Mouse (Mus musculus): Measurements from ENCODE around the gene Mepce.

Mepce gene

DNA sequence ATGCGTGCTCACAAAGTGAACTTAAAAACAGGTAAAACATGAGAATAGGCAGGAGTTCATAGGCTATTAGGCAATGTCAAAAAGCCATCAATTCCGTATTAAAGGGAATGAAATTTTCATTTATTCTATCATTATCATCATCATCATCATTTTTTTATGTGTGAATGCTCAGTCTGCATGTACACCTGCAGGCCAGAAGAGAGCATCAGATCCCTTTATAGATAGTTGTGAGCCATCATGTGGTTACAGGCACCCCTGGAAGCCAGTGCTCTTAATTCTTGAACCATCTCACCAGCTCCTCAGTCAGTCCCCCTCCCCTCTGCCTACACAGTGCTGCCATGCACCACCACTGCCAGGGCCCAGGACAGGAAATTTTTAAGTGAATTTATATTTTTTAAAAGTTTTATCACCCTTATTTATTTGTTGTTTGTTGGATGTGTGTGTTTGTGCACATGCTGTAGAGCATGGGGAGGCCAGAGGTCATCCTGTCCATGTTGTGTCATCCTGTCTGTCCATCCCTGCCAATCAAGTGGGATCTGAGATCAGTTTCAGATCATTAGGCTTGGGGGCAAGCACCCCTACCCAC is 1.6 kb upstream of the Mepce start:
- DNase-seq (ENCODE audit: extremely low read depth, low read depth, low spot score), result no peak

DNA sequence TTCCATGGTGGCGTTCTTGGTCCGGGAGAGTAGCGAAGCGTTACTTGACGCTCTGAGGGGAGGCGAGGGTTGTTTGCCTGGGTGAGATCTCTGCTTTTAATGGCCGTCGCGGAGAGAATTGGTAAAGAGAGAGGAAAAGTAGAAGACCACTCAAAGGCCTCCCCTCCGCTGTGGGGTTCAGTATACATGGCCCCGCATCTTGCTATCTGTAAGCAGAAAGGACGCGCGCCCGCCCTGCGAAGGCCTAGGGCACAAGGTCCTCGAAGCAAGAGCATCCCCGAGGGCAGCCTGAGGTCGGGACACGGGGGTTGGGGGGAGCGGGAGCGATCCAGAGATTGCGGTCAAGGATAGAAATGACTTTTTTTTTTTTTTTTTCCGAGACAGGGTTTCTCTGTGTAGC is 716 bp upstream of the Mepce start:
- DNase-seq (ENCODE audit: extremely low read depth, low read depth, low spot score), result no peak

DNA sequence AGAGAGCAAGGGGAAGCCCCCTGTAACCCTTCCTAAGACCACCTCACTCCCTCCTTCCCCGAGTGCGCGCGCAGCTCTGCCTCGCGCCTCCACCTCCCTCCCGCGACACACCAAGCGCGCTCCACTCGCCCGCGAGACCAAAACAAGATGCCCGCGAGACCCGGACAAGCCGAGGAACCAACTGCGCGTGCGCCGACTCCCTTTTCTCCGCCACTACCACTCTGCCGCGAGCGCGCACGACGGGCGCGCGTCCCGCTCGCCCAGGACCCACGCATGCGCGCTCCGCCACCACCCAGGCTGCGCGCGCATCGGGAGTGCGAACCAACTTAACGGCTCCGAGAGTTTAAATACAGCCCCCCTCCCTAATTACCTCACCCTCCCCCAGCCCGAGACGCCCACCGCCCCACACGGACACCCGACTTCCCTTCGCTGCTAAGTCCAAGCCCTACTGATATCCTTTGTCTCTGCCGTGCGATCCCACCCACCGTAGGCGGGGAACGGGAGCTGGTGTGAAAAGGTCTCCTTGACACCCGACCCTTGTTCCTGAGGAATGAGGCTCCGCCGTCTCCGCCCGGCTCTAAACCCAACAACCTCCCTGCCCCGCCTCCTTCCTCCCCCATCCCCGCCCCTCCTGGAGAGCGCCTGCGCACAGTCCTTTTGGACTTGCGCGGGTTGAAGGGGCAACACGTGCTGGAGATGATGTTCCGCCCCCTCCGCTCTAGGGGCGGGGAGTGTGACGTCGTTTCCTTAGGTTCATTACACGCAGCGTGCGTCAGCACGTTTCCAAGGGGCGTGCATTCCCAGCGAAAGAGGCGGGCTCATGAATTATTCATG is 1.1 kb downstream of the Mepce start:
- DNase-seq (ENCODE audit: extremely low read depth, low read depth, low spot score), result peak; percentile 94

DNA sequence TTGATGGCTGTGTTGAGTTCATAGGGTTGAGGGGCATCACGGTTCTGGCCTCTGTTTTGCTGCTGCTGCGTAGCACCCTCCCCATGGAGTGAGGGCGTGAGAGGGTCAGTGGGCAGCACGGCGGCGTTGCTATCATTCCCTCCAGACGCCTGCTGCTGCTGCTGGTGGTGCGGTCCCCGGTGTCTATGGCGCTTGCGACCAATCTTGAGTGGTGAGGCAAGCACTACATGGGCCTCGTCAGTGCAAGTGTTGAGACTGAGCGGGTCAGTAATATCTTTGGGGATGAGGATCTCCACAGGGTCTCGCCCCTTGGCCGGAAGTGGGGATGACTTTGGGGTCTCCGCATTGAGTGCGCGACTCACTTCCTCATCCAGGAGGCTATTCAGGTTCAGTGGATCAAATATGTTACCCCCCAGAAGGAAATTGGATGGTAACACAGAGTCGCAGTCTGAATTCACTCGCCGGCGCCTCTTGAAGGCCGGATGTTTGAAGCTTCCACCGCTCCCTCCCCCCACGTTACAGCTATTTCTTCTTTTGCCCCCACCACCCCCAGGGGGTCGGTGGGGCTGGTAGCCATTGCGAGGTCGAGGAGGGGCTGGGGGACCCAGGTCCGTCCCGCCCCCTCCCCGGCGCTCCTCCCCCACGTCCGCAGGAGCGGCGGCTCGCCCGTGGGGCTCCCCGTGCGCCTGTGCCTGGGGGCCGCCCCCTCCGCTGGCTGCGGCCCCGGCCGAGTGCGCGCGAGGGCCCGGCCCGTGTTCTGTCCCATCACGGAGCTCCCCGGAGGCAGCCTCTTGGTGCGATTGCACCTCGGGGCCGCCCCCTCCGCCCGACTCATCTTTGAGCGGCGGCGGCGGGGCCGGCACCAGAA is 2.1 kb downstream of the Mepce start:
- DNase-seq (ENCODE audit: extremely low read depth, low read depth, low spot score), result no peak

- DNase-seq (ENCODE audit: extremely low read depth, low read depth, low spot score), result no peak
Measured at GRCm38 (mm10) chr5:137784546-137784945, 2.9 kb downstream of the Mepce start.

GRCm38 (mm10) chr5:137783901-137784540 is 3.4 kb downstream of the Mepce start:
- DNase-seq (ENCODE audit: extremely low read depth, low read depth, low spot score), result no peak

DNA sequence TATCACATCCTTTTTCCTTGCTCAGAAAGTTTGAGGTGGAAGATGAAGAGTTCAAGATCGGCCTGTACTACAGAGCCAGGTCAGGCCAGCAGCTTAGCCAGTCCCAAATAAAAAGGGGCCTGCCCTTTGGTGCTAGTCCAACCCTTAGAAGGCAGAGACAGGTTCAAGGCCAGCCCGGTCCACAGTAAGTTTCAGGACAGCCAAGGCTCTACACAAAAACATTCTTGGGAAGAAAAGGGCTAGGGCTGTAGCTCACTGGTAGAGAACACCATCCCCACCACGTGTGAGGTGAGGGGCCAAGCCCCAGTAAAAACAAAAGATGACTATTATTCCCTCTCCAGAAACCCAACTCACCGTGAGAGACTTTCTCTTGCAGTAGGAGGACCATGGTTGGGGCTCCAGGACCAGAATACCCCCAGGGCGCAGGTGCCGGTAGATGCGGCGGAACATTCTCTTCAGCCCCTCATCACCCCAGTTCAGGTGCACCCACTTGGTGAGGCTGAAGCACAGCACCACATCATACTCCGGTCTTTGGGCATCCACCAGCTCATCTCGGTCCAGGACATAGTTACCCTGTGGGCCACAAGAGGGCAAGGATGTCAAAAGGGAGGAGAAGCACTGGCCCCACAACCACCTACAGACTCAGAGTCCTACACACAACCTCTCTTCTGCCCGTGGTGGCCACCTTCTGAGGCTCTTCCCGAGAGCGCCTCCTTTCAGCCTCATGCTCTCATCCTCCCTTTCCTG is 4.5 kb downstream of the Mepce start:
- no peak for DNase-seq (ENCODE audit: extremely low read depth, low read depth, low spot score)

GRCm38 (mm10) chr5:137781661-137782060 is 5.8 kb downstream of the Mepce start:
- DNase-seq (ENCODE audit: extremely low read depth, low read depth, low spot score), result no peak

DNA sequence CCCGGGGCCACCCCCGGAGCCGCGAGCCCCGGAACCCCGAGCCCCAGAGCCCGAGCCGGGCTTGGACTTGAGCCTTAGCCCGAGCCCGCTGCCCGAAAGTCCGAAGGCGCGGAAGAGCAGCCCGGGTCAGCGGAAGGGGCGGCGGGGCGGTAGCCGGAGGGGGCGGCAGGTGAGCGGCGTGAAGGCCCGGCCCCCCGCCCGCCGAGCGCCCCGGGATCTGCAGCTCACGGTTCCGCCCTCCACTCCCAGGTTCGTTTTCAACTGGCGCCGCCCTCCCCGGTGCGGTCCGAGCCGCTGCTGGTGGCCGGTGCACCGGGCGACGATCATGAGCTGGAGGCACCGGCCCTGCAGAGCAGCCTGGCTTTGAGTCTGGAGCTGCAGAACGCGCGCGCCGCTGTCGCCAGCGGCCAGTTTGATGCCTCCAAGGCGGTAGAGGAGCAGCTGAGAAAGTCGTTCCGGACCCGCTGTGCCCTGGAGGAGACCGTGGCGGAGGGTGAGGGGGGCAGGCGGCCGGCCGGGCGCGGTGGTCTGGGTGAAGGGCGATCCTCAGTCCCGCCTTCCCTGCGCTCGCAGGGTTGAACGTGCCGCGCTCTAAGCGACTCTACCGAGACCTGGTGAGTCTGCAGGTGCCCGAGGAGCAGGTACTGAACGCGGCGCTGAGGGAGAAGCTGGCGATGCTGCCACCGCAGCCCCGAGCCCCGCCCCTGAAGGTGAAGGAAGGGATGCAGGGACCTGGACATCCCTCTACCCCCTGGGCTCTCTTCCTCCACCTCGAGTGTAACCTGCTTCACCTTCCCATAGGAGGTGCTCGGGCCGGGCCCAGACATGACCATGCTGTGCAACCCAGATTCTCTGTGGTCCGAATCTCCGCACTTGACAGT is 8.2 kb downstream of the Mepce start:
- no peak for DNase-seq (ENCODE audit: extremely low read depth, low read depth, low spot score)

GRCm38 (mm10) chr5:137778635-137779034 is 8.8 kb downstream of the Mepce start, which contains the start of gene Ppp1r35:
Gene Ppp1r35 (plus strand): TSS chr5:137778849.
- DNase-seq (ENCODE audit: extremely low read depth, low read depth, low spot score), result peak; percentile 70

DNA sequence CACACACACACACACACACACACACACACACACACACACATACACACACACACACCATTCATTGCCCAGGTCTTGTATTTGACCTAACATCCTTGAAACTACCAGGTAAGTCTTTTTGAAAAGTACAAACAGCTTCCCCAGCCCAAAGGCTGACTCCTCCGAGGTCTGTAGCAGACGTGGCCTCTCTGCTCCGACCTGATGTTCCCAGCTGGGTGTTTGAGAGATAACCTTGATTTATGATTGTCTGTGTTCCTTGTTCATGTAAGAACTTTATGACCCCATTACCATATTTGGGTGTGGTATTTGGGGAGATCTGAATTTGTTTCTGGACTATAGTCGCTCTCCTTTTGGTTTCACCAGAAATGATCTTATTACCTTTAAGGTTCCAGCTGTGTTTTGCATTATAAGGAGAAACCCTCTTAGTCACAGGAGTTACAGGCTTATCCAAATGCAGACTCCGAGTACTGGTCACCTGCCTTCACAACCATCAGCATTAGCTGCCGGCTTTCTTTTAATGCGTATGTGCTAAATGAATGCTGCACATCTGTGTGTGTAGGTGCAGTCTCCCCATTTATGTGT is 10.1 kb downstream of the Mepce start:
- no peak for DNase-seq (ENCODE audit: extremely low read depth, low read depth, low spot score)

GRCm38 (mm10) chr5:137776408-137776918 is 11.0 kb downstream of the Mepce start:
- DNase-seq (ENCODE audit: extremely low read depth, low read depth, low spot score), result peak; percentile 85

- DNase-seq (ENCODE audit: extremely low read depth, low read depth, low spot score), result no peak
Measured at GRCm38 (mm10) chr5:137775587-137776290, 11.7 kb downstream of the Mepce start.

- DNase-seq (ENCODE audit: extremely low read depth, low read depth, low spot score), result no peak
Measured at GRCm38 (mm10) chr5:137772755-137773154, 14.7 kb downstream of the Mepce start.

- DNase-seq (ENCODE audit: extremely low read depth, low read depth, low spot score), result no peak
Measured at GRCm38 (mm10) chr5:137770709-137771108, 16.7 kb downstream of the Mepce start.

DNA sequence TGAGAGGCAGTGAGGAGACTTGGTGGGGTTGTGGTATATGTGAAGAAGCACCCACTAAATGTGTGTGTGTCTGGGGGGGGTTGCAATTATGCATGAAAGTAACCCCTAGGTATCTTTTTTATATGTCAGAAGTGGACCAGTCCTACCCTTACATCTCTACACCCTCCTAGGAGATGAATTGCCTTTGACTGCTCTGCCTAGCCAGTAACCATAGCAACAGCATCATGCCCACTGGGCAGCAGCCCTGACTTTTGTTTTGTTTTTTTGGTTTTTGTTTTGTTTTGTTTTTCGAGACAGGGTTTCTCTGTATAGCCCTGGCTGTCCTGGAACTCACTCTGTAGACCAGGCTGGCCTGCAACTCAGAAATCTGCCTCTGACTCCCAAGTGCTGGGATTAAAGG is 19.0 kb downstream of the Mepce start:
- DNase-seq (ENCODE audit: extremely low read depth, low read depth, low spot score), result no peak

DNA sequence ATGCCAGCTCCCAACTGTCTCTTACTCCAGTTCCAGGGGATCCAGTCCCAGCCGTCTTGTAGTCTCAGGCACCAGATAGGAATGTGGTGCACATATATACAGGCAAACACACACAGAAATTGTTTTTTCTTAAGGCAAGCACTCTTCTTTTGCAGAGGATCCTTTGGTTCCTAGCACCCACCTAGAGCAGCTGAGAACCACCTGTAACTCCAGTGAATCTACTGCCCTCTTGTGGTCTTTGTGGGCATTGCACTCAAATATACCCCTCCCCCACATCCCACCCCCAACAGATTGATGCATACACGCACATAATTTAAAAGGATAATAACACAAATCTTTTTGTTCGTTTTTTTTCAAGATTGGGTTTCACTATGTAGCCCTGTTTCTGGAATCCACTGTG is 21.2 kb downstream of the Mepce start:
- no peak for DNase-seq (ENCODE audit: extremely low read depth, low read depth, low spot score)

GRCm38 (mm10) chr5:137764609-137765340 is 22.7 kb downstream of the Mepce start:
- DNase-seq (ENCODE audit: extremely low read depth, low read depth, low spot score), result no peak

Measured in fat pad, adult 2 months (tissue).